37 mouse cellular contexts compared by ENCODE assay signal in the genomic region with DNA sequence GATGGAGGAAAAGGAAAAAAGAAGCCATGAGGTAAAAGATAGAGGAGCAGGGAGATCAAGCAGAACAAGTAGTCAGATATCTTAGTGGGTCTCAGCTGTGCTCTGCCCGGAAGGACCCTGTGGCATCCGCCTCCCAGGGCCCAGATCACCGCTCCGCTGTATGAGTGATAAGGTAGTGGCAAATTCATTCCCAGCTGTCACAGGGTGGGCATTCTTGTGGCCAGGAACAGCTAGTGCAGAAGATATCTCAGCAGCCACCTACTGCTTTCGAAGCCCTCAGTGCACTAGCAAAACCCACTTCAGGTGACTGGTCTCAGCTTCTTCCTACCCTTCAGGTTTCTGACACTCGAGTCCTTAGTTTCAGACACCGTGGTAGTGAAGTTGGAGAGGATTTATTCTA. TPM values are rescaled to one million over a fixed set of nuclear protein-coding genes. Genes with fewer than 3 reads are reported as not detected.
"Had no signal": no experiment of that assay in that cellular context is flagged by ENCODE, and none has a peak within 500 bp of the region (broad histone marks: within the 10 kb centered on the region; RNA-seq: fewer than 3 reads in every experiment).

No protein-coding gene starts in this region.

- ATAC-seq: forebrain, postnatal 0 days; hindbrain, embryonic 16.5 days; inflammation-experienced regulatory T-cells, adult 6 months; intestine, embryonic 15.5 days; intestine, postnatal 0 days had no signal

- H3K27me3 ChIP-seq: heart, embryonic 13.5 days; hindbrain, embryonic 12.5 days; intestine, embryonic 15.5 days; limb, embryonic 12.5 days; liver, embryonic 13.5 days; liver, embryonic 15.5 days had no signal

- H3K4me3 ChIP-seq: heart, embryonic 10.5 days; heart, embryonic 13.5 days; hindbrain, embryonic 10.5 days; hindbrain, embryonic 12.5 days; intestine, embryonic 15.5 days; layer of hippocampus, adult 2 months; left cerebral cortex, adult 2 months; limb, embryonic 10.5 days; limb, embryonic 12.5 days; liver, embryonic 13.5 days; liver, embryonic 15.5 days had no signal

- H3K4me2 ChIP-seq: heart, embryonic 13.5 days; hindbrain, embryonic 12.5 days; hindbrain, embryonic 14.5 days; intestine, embryonic 15.5 days; limb, embryonic 12.5 days; liver, embryonic 11.5 days; liver, embryonic 13.5 days; liver, embryonic 15.5 days had no signal

- H3K27ac ChIP-seq: heart, embryonic 10.5 days; heart, embryonic 13.5 days; hindbrain, embryonic 10.5 days; hindbrain, embryonic 12.5 days; hindbrain, embryonic 14.5 days; intestine, embryonic 15.5 days; layer of hippocampus, adult 2 months; left cerebral cortex, adult 2 months; limb, embryonic 10.5 days; limb, embryonic 12.5 days; liver, embryonic 13.5 days; liver, embryonic 15.5 days had no signal

- H3K36me3 ChIP-seq: liver, embryonic 13.5 days; liver, embryonic 15.5 days had no signal

- H3K4me1 ChIP-seq: hindbrain, embryonic 10.5 days; hindbrain, embryonic 12.5 days; intestine, embryonic 15.5 days; limb, embryonic 10.5 days; limb, embryonic 12.5 days; liver, embryonic 13.5 days; liver, embryonic 15.5 days had no signal

- H3K9ac ChIP-seq: forebrain, postnatal 0 days; heart, embryonic 13.5 days; hindbrain, embryonic 12.5 days; hindbrain, embryonic 14.5 days; intestine, embryonic 15.5 days; limb, embryonic 12.5 days; liver, embryonic 13.5 days; liver, embryonic 15.5 days had no signal

- H3K9me3 ChIP-seq: heart, embryonic 10.5 days; heart, embryonic 13.5 days; hindbrain, embryonic 10.5 days; hindbrain, embryonic 12.5 days; intestine, embryonic 15.5 days; limb, embryonic 10.5 days; limb, embryonic 12.5 days; liver, embryonic 13.5 days; liver, embryonic 15.5 days had no signal

- DNase-seq: forebrain, postnatal 0 days; gastrocnemius, postnatal 14 days; heart, adult 18-20 months; heart, postnatal 10 days; heart, postnatal 36 days; kidney, adult 18-20 months; kidney, adult 8-10 months; kidney, postnatal 10 days; kidney, postnatal 25 days; kidney, postnatal 4 days; liver; liver, embryonic 13.5 days had no signal

RNA-seq across cellular contexts. Expression of gene Col6a2, which starts 11.0 kb away (rescaled TPM):
- total RNA-seq: granulocyte monocyte progenitor cell, adult 5-6 weeks had no signal
- polyA plus RNA-seq: inflammation-experienced regulatory T-cells, adult 6 months had no signal

RNA-seq across cellular contexts. Expression of gene Ftcd, which starts 37.0 kb away (rescaled TPM):
- total RNA-seq: gastrocnemius, postnatal 14 days; granulocyte monocyte progenitor cell, adult 5-6 weeks; heart, adult 18-20 months; heart, adult 8-10 months; heart, postnatal 36 days; layer of hippocampus, adult 2 months; layer of hippocampus, postnatal 10 days; layer of hippocampus, postnatal 25 days; left cerebral cortex, adult 2 months; left cerebral cortex, postnatal 14 days; left cerebral cortex, postnatal 36 days had no signal
- polyA plus RNA-seq: hindbrain, embryonic 10.5 days; hindbrain, embryonic 12.5 days; hindbrain, embryonic 14.5 days; inflammation-experienced regulatory T-cells, adult 6 months; limb, embryonic 10.5 days; limb, embryonic 12.5 days had no signal

RNA-seq across cellular contexts. Expression of gene Spatc1l, which starts 50.4 kb away (rescaled TPM):
- total RNA-seq: forebrain, postnatal 0 days; gastrocnemius, adult 18-20 months; gastrocnemius, postnatal 14 days; gastrocnemius, postnatal 4 days; granulocyte monocyte progenitor cell, adult 5-6 weeks; heart, adult 18-20 months; heart, adult 8-10 months; heart, postnatal 10 days; heart, postnatal 36 days; layer of hippocampus, adult 2 months; layer of hippocampus, postnatal 10 days; layer of hippocampus, postnatal 25 days; left cerebral cortex, adult 2 months; left cerebral cortex, postnatal 14 days; left cerebral cortex, postnatal 36 days had no signal
- polyA plus RNA-seq: forebrain, postnatal 0 days; heart, embryonic 13.5 days; hindbrain, embryonic 10.5 days; hindbrain, embryonic 12.5 days; hindbrain, embryonic 14.5 days; hindbrain, embryonic 16.5 days; inflammation-experienced regulatory T-cells, adult 6 months; intestine, embryonic 15.5 days; intestine, postnatal 0 days; kidney, embryonic 14.5 days; kidney, embryonic 16.5 days; limb, embryonic 10.5 days; limb, embryonic 12.5 days; liver, embryonic 11.5 days; liver, embryonic 13.5 days; liver, embryonic 15.5 days had no signal
